Mouse (Mus musculus): ENCODE results near the gene Flrt2. TPM values are rescaled to one million over a fixed set of nuclear protein-coding genes. Genes with fewer than 3 reads are reported as not detected.
A peak's percentile ranks its signal among the peaks of the same experiment; 100 is the strongest.
"Not testable (repeated sequence)": the region's sequence is repeated elsewhere in the genome, so short reads cannot be mapped to it uniquely, and the experiment has no call there.

The Flrt2 gene
- total RNA-seq (2014; fragmentation: Nextera tagmentation) (not detected in 2 replicates), total RNA-seq (2017) (0.09 TPM in 1 of 2 replicates, not detected in the other)

GRCm38 (mm10) chr12:95691961-95692767 is at the start of gene Flrt2:
Flrt2 (plus strand) TSS chr12:95692226.
- ATAC-seq (replicated peaks; ENCODE audit: poor library complexity, severe bottlenecking), result peak; percentile 43

- ATAC-seq (replicated peaks; ENCODE audit: poor library complexity, severe bottlenecking), result no peak
These were observed 49.8 kb upstream of the Flrt2 start for GRCm38 (mm10) chr12:95642226-95642625.

- ATAC-seq (replicated peaks; ENCODE audit: poor library complexity, severe bottlenecking), result not testable (repeated sequence)
These were observed 44.8 kb upstream of the Flrt2 start for GRCm38 (mm10) chr12:95647179-95647578.

GRCm38 (mm10) chr12:95652172-95653156 is 39.6 kb upstream of the Flrt2 start:
- no peak for ATAC-seq (replicated peaks; ENCODE audit: poor library complexity, severe bottlenecking)

- no peak for ATAC-seq (replicated peaks; ENCODE audit: poor library complexity, severe bottlenecking)
These were observed 35.4 kb upstream of the Flrt2 start for GRCm38 (mm10) chr12:95656594-95656993.

- no peak for ATAC-seq (replicated peaks; ENCODE audit: poor library complexity, severe bottlenecking)
These were observed 24.7 kb upstream of the Flrt2 start for GRCm38 (mm10) chr12:95667296-95667695.

- no peak for ATAC-seq (replicated peaks; ENCODE audit: poor library complexity, severe bottlenecking)
These were observed 16.3 kb upstream of the Flrt2 start for GRCm38 (mm10) chr12:95675711-95676110.

GRCm38 (mm10) chr12:95690819-95691218 is 1.2 kb upstream of the Flrt2 start:
- ATAC-seq (replicated peaks; ENCODE audit: poor library complexity, severe bottlenecking), result no peak

- no peak for ATAC-seq (replicated peaks; ENCODE audit: poor library complexity, severe bottlenecking)
These were observed 1.1 kb downstream of the Flrt2 start for GRCm38 (mm10) chr12:95692948-95693650.

- peak; percentile 75 for ATAC-seq (replicated peaks; ENCODE audit: poor library complexity, severe bottlenecking)
These were observed 1.8 kb downstream of the Flrt2 start for GRCm38 (mm10) chr12:95693651-95694471.

- no peak for ATAC-seq (replicated peaks; ENCODE audit: poor library complexity, severe bottlenecking)
These were observed 2.5 kb downstream of the Flrt2 start for GRCm38 (mm10) chr12:95694507-95694906.

- ATAC-seq (replicated peaks; ENCODE audit: poor library complexity, severe bottlenecking), result peak; percentile 44
These were observed 3.2 kb downstream of the Flrt2 start for GRCm38 (mm10) chr12:95694991-95695833.

GRCm38 (mm10) chr12:95695834-95696521 is 4.0 kb downstream of the Flrt2 start:
- no peak for ATAC-seq (replicated peaks; ENCODE audit: poor library complexity, severe bottlenecking)

GRCm38 (mm10) chr12:95696522-95697025 is 4.5 kb downstream of the Flrt2 start:
- no peak for ATAC-seq (replicated peaks; ENCODE audit: poor library complexity, severe bottlenecking)

GRCm38 (mm10) chr12:95698556-95698955 is 6.5 kb downstream of the Flrt2 start:
- no peak for ATAC-seq (replicated peaks; ENCODE audit: poor library complexity, severe bottlenecking)

- no peak for ATAC-seq (replicated peaks; ENCODE audit: poor library complexity, severe bottlenecking)
These were observed 8.7 kb downstream of the Flrt2 start for GRCm38 (mm10) chr12:95700746-95701145.

GRCm38 (mm10) chr12:95701580-95701979 is 9.6 kb downstream of the Flrt2 start:
- no peak for ATAC-seq (replicated peaks; ENCODE audit: poor library complexity, severe bottlenecking)

GRCm38 (mm10) chr12:95705006-95705405 is 13.0 kb downstream of the Flrt2 start:
- no peak for ATAC-seq (replicated peaks; ENCODE audit: poor library complexity, severe bottlenecking)
